ENCODE assay signal across 8 mouse cellular contexts in the genomic region with DNA sequence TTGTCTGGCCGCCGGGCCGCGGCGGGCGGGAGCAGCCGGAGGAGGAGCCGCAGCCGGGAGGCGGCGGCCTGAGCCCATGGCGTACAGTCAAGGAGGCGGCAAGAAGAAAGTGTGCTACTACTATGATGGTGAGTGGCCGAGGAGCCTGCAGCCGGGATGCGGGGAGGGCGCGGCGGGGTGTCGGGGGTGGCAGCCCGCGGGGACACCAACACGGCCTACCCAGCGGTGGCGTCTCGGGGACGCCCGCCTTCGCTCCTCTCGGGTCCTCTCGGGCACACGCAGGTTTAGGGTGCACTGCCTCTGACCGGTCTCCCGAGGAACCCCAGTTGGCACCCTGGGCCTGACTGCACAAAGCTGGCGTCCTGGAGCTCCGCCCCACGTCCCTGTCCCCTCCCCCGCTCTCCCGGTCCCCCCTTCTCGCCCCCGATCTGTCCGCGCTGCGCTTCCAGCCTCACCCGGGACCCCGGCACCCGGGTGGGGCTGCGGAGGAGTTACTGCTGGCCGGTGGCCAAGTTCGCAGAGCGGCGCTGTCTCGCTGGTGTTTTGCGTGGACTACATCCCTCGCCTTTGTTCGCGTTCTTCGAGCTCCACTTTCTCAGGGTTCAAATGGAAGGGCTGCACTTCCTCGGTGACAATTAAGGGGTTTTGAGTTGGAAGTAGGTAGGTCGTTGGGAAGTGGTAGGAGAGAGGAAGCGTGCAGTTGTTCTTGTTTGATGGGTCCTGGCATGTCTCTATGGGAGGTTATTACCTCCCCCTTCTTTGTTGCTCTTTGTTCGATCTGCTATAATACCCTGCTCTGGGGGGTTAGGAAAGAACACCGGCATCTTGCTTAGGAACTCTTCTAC. TPM values are rescaled to one million over a fixed set of nuclear protein-coding genes. Genes with fewer than 3 reads are reported as not detected.
DNase-seq lines count a peak whose midpoint lies in the region; ATAC-seq lines count a peak whose summit lies in the region.

No protein-coding gene starts in this region.

- peak overlapping the region; percentile 97 for H3K4me3 ChIP-seq in embryonic facial prominence, embryonic 10.5 days
- H3K4me3 ChIP-seq in heart, embryonic 10.5 days, result peak overlapping the region; percentile 76
- peak overlapping the region; percentile 97 for H3K4me3 ChIP-seq in kidney, embryonic 16.5 days (ENCODE audit: low read length)
- H3K4me3 ChIP-seq in limb, embryonic 15.5 days, result peak overlapping the region; percentile 98
- peak overlapping the region; percentile 99 for H3K4me3 ChIP-seq in midbrain, embryonic 16.5 days (ENCODE audit: low read depth, low read length)
- peak overlapping the region; percentile 97 for H3K4me3 ChIP-seq in stomach, embryonic 14.5 days (ENCODE audit: low read depth, low read length)

- peaks cover 24% of the 10 kb centered on the region for H3K36me3 ChIP-seq in embryonic facial prominence, embryonic 10.5 days (replicated peaks)
- H3K36me3 ChIP-seq in heart, embryonic 10.5 days, result no peaks in the 10 kb centered on the region
- no peaks in the 10 kb centered on the region for H3K36me3 ChIP-seq in kidney, embryonic 16.5 days (ENCODE audit: insufficient read depth, low read length)
- H3K36me3 ChIP-seq in limb, embryonic 15.5 days, result no peaks in the 10 kb centered on the region
- H3K36me3 ChIP-seq in midbrain, embryonic 16.5 days (ENCODE audit: control insufficient read depth, insufficient read depth, low read length), result no peaks in the 10 kb centered on the region
- H3K36me3 ChIP-seq in stomach, embryonic 14.5 days (ENCODE audit: control insufficient read depth, insufficient read depth, low read length), result no peaks in the 10 kb centered on the region

- ATAC-seq in kidney, embryonic 16.5 days (ENCODE audit: low FRiP score, low TSS enrichment), result peak; percentile 88
- peak; percentile 71 for ATAC-seq in limb, embryonic 15.5 days (ENCODE audit: insufficient number of reproducible peaks, low FRiP score, low TSS enrichment, low read depth)
- peak; percentile 84 for ATAC-seq in midbrain, embryonic 16.5 days
- ATAC-seq in stomach, embryonic 14.5 days (ENCODE audit: insufficient number of reproducible peaks, insufficient read depth, low FRiP score, low read depth), result peak; percentile 80

- peak; percentile 83 to 84 for DNase-seq in cerebellum, postnatal 10 days
- no peak for DNase-seq in cerebellum, adult 11 months
- DNase-seq in embryonic facial prominence, embryonic 10.5 days (ENCODE audit: low spot score), result peak; percentile 81
- DNase-seq in heart, embryonic 10.5 days (ENCODE audit: low spot score), result peak; percentile 89

- H3K4me2 ChIP-seq in kidney, embryonic 16.5 days (replicated peaks; ENCODE audit: low read depth, low read length), result peak overlapping the region; percentile 61
- peak overlapping the region; percentile 85 for H3K4me2 ChIP-seq in limb, embryonic 15.5 days
- H3K4me2 ChIP-seq in midbrain, embryonic 16.5 days (ENCODE audit: low read length), result peak overlapping the region; percentile 66
- peak overlapping the region; percentile 69 for H3K4me2 ChIP-seq in stomach, embryonic 14.5 days (replicated peaks; ENCODE audit: low read depth, low read length)

- peak overlapping the region; percentile 99 for H3K9ac ChIP-seq in kidney, embryonic 16.5 days (replicated peaks; ENCODE audit: low read length)
- H3K9ac ChIP-seq in limb, embryonic 15.5 days, result peak overlapping the region; percentile 99
- H3K9ac ChIP-seq in midbrain, embryonic 16.5 days (ENCODE audit: low read depth, low read length), result peak overlapping the region; percentile 99
- peak overlapping the region; percentile 95 for H3K9ac ChIP-seq in stomach, embryonic 14.5 days (replicated peaks; ENCODE audit: low read depth, low read length)

- peaks cover 8% of the 10 kb centered on the region for H3K27me3 ChIP-seq in embryonic facial prominence, embryonic 10.5 days (replicated peaks; ENCODE audit: low read depth, poor library complexity, severe bottlenecking)
- no peaks in the 10 kb centered on the region for H3K27me3 ChIP-seq in heart, embryonic 10.5 days (ENCODE audit: insufficient read depth, poor library complexity, severe bottlenecking)
- no peaks in the 10 kb centered on the region for H3K27me3 ChIP-seq in kidney, embryonic 16.5 days (ENCODE audit: insufficient read depth, low read length)
- no peaks in the 10 kb centered on the region for H3K27me3 ChIP-seq in limb, embryonic 15.5 days
- no peaks in the 10 kb centered on the region for H3K27me3 ChIP-seq in midbrain, embryonic 16.5 days (ENCODE audit: control insufficient read depth, insufficient read depth, low read depth, low read length)
- H3K27me3 ChIP-seq in stomach, embryonic 14.5 days (ENCODE audit: control insufficient read depth, insufficient read depth, low read length), result no peaks in the 10 kb centered on the region

- peak overlapping the region; percentile 100 for H3K27ac ChIP-seq in embryonic facial prominence, embryonic 10.5 days (replicated peaks)
- peak overlapping the region; percentile 99 for H3K27ac ChIP-seq in heart, embryonic 10.5 days
- H3K27ac ChIP-seq in kidney, embryonic 16.5 days (ENCODE audit: low read length), result peak overlapping the region; percentile 98
- H3K27ac ChIP-seq in limb, embryonic 15.5 days, result peak overlapping the region; percentile 99
- H3K27ac ChIP-seq in midbrain, embryonic 16.5 days (ENCODE audit: low read length), result peak overlapping the region; percentile 99
- H3K27ac ChIP-seq in stomach, embryonic 14.5 days (ENCODE audit: low read length), result peak overlapping the region; percentile 98

- under 1% methylated on average over 62 of the region's 63 CpGs for WGBS in embryonic facial prominence, embryonic 10.5 days
- under 1% methylated on average over 61 of the region's 63 CpGs for WGBS in heart, embryonic 10.5 days
- under 1% methylated on average over 51 of the region's 63 CpGs for WGBS in kidney, embryonic 16.5 days
- under 1% methylated on average over 61 of the region's 63 CpGs for WGBS in limb, embryonic 15.5 days
- under 1% methylated on average over 50 of the region's 63 CpGs for WGBS in midbrain, embryonic 16.5 days
- WGBS in stomach, embryonic 14.5 days, result under 1% methylated on average over 61 of the region's 63 CpGs

- peaks cover 10% of the 10 kb centered on the region; the same call in 1 of the 2 replicates for H3K4me1 ChIP-seq in embryonic facial prominence, embryonic 10.5 days
- 0 out of 2 replicates have a peak, but pooled peaks cover 3% of the 10 kb centered on the region for H3K4me1 ChIP-seq in heart, embryonic 10.5 days
- peaks cover 12% of the 10 kb centered on the region for H3K4me1 ChIP-seq in kidney, embryonic 16.5 days (ENCODE audit: insufficient read depth, low read length)
- peaks cover 10% of the 10 kb centered on the region for H3K4me1 ChIP-seq in limb, embryonic 15.5 days
- peaks cover 25% of the 10 kb centered on the region for H3K4me1 ChIP-seq in midbrain, embryonic 16.5 days (ENCODE audit: control insufficient read depth, insufficient read depth, low read length)
- H3K4me1 ChIP-seq in stomach, embryonic 14.5 days (ENCODE audit: control insufficient read depth, insufficient read depth, low read length), result peaks cover 14% of the 10 kb centered on the region

- peaks cover 4% of the 10 kb centered on the region; the same call in 1 of the 2 replicates for H3K9me3 ChIP-seq in embryonic facial prominence, embryonic 10.5 days
- no peaks in the 10 kb centered on the region for H3K9me3 ChIP-seq in heart, embryonic 10.5 days
- H3K9me3 ChIP-seq in kidney, embryonic 16.5 days (ENCODE audit: low read length), result no peaks in the 10 kb centered on the region
- no peaks in the 10 kb centered on the region for H3K9me3 ChIP-seq in limb, embryonic 15.5 days
- no peaks in the 10 kb centered on the region for H3K9me3 ChIP-seq in midbrain, embryonic 16.5 days (replicated peaks; ENCODE audit: control insufficient read depth, low read length, poor library complexity, severe bottlenecking)
- no peaks in the 10 kb centered on the region for H3K9me3 ChIP-seq in stomach, embryonic 14.5 days (ENCODE audit: control insufficient read depth, low read depth, low read length)

RNA-seq across cellular contexts. Expression of a gene that starts 0.6 kb away (rescaled TPM):
- 312 and 331 TPM in 2 replicates for polyA plus RNA-seq in embryonic facial prominence, embryonic 10.5 days (2016; fragmentation: Nextera tagmentation; extraction: Ambion mirVana)
- polyA plus RNA-seq in heart, embryonic 10.5 days (2016; fragmentation: Nextera tagmentation; extraction: Ambion mirVana), result 162 and 194 TPM in 2 replicates
- polyA plus RNA-seq in kidney, embryonic 16.5 days (2015; fragmentation: Nextera tagmentation; extraction: Ambion mirVana), result 210 and 225 TPM in 2 replicates
- polyA plus RNA-seq in limb, embryonic 15.5 days (2015; fragmentation: Nextera tagmentation; extraction: Ambion mirVana), result 186 and 223 TPM in 2 replicates
- polyA plus RNA-seq in midbrain, embryonic 16.5 days (2015; fragmentation: Nextera tagmentation; extraction: Ambion mirVana), result 327 and 359 TPM in 2 replicates
- 244 and 247 TPM in 2 replicates for polyA plus RNA-seq in stomach, embryonic 14.5 days (2014; fragmentation: Nextera tagmentation; extraction: Ambion mirVana)
